Mouse (Mus musculus) CH12.LX (cell line): Measurements from ENCODE around the gene Atp2c2.

Source experiments
- CTCF ChIP-seq, 2 experiments: IDR thresholded peaks in 1 of 2; conservative IDR thresholded peaks in 1 of 2; 2 replicates each; pipeline ENCODE4 v1.5.1; 2011 to 2012; ENCODE audit warnings: low read depth in 2 of 2, low read length in 2 of 2, improper control_type of control experiment in 1 of 2, inconsistent platforms in 1 of 2, mild to moderate bottlenecking in 1 of 2, moderate library complexity in 1 of 2
- E2F4 ChIP-seq: IDR thresholded peaks from 2 replicates; pipeline ENCODE4 v1.6.1; 2011; ENCODE audit warnings: low read depth, low read length, improper control_type of control experiment; ENCODE audit not compliant: insufficient replicate concordance
- ETS1 ChIP-seq: conservative IDR thresholded peaks from 2 replicates; pipeline ENCODE4 v1.6.1; 2012; ENCODE audit warnings: low read depth, mild to moderate bottlenecking, inconsistent platforms, low read length, improper control_type of control experiment, moderate library complexity
- HCFC1 ChIP-seq: IDR thresholded peaks from 2 replicates; pipeline ENCODE4 v1.6.1; 2012; ENCODE audit warnings: low read depth, mild to moderate bottlenecking, inconsistent platforms, low read length, improper control_type of control experiment
- IRF4 ChIP-seq: IDR thresholded peaks from 2 replicates; pipeline ENCODE4 v1.6.1; 2014; ENCODE audit warnings: low read depth, mild to moderate bottlenecking, inconsistent platforms, low read length, improper control_type of control experiment
- MAFK ChIP-seq: IDR thresholded peaks from 2 replicates; pipeline ENCODE4 v1.6.1; 2011; ENCODE audit warnings: low read length, improper control_type of control experiment; ENCODE audit not compliant: insufficient replicate concordance
- MEF2A ChIP-seq: IDR thresholded peaks from 2 replicates; pipeline ENCODE4 v1.6.1; 2014; ENCODE audit warnings: low read depth, mild to moderate bottlenecking, inconsistent platforms, low read length, improper control_type of control experiment, borderline replicate concordance
- MYC ChIP-seq: IDR thresholded peaks from 2 replicates; pipeline ENCODE4 v1.6.1; 2011; ENCODE audit warnings: low read depth, mild to moderate bottlenecking, improper control_type of control experiment, low read length
- NRF1 ChIP-seq: IDR thresholded peaks from 2 replicates; pipeline ENCODE4 v1.6.1; 2014; ENCODE audit warnings: low read depth, mild to moderate bottlenecking, inconsistent platforms, low read length, improper control_type of control experiment, moderate library complexity
- POLR2A ChIP-seq: IDR thresholded peaks from 2 replicates; pipeline ENCODE4 v1.6.1; 2011; ENCODE audit warnings: low read depth, mild to moderate bottlenecking, improper control_type of control experiment, low read length
- RAD21 ChIP-seq: IDR thresholded peaks from 2 replicates; pipeline ENCODE4 v1.6.1; 2011; ENCODE audit warnings: low read depth, mild to moderate bottlenecking, low read length, improper control_type of control experiment, moderate library complexity
- SMC3 ChIP-seq: IDR thresholded peaks from 2 replicates; pipeline ENCODE4 v1.6.1; 2011; ENCODE audit warnings: low read depth, low read length, improper control_type of control experiment
- TCF12 ChIP-seq: IDR thresholded peaks from 2 replicates; pipeline ENCODE4 v1.6.1; 2014; ENCODE audit warnings: low read depth, mild to moderate bottlenecking, inconsistent platforms, low read length, improper control_type of control experiment
- UBTF ChIP-seq: IDR thresholded peaks from 2 replicates; pipeline ENCODE4 v1.6.1; 2012; ENCODE audit warnings: low read depth, mild to moderate bottlenecking, inconsistent platforms, low read length, improper control_type of control experiment, moderate library complexity

DNA sequence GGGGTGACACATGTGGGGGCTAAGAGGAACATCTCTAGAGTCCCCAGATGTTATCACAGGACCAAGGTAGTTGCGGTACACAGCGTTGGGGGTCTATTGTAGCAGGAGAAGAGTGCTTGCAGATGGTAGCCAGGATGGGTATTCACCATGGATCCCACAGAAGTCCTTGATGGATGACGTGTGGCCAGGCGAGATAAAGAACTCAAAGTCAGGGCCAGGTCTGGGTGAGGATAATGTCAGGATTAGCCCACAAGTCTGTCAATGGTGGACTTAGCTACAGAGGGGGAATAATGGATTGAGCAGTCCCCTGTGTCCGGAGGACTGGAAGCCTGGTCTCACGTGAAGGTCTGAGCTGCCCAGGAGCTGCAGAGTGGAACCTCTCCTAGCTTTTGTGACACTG lies 24.8 kb downstream of the Atp2c2 start:
- TF ChIP-seq POLR2A (no peak), TCF12 (no peak), SMC3 (no peak), CTCF (conservative IDR thresholded peaks at IDR 0.05 in 1 of 2, IDR thresholded peaks at IDR 0.05 in 1 of 2; ENCODE audit: low read depth in 2 of 2, low read length in 2 of 2) (no peak), HCFC1 (no peak), UBTF (no peak), MEF2A (no peak), ETS1 (no peak), MYC (no peak), NRF1 (no peak), RAD21 (no peak), MAFK (no peak), IRF4 (no peak), E2F4 (no peak)
